Comparison of ENCODE assay signal across 10 mouse cellular contexts in genomic region chr11:58215049-58215430, GRCm38 (mm10). TPM values are rescaled to one million over a fixed set of nuclear protein-coding genes. Genes with fewer than 3 reads are reported as not detected.
A peak's percentile ranks its signal among the peaks of the same experiment; 100 is the strongest.
DNase-seq lines count a peak whose midpoint lies in the region; ATAC-seq and TF ChIP-seq lines count a peak whose summit lies in the region.
"Not testable (repeated sequence)": the region's sequence is repeated elsewhere in the genome, so short reads cannot be mapped to it uniquely, and the experiment has no call there.
"Had no signal": no experiment of that assay in that cellular context is flagged by ENCODE, and none has a peak within 500 bp of the region (broad histone marks: within the 10 kb centered on the region; RNA-seq: fewer than 3 reads in every experiment).

No protein-coding gene starts in this region.

- H3K9ac ChIP-seq in embryonic facial prominence, embryonic 13.5 days = 0 out of 2 replicates have a peak overlapping the region, but pooled peaks have one; percentile 21
- not testable (repeated sequence) for H3K9ac ChIP-seq in heart, embryonic 11.5 days (ENCODE audit: low read depth, low read length); hindbrain, embryonic 16.5 days (ENCODE audit: low read depth, low read length)
- peak overlapping the region; percentile 65; the same call in 1 of the 2 replicates for H3K9ac ChIP-seq in kidney, postnatal 0 days (ENCODE audit: low read depth, low read length)
- H3K9ac ChIP-seq in liver, embryonic 12.5 days = peak overlapping the region; percentile 82
- peak overlapping the region; percentile 65; the same call in 1 of the 2 replicates for H3K9ac ChIP-seq in lung, postnatal 0 days (replicated peaks; ENCODE audit: low read depth)

- TF ChIP-seq EP300 in lung, postnatal 0 days (IDR thresholded peaks at IDR 0.05) = not testable (repeated sequence)

- H3K4me3 ChIP-seq in embryonic facial prominence, embryonic 13.5 days = peak overlapping the region; percentile 44; the same call in 1 of the 2 replicates
- peak overlapping the region; percentile 56 for H3K4me3 ChIP-seq in heart, embryonic 11.5 days (ENCODE audit: low read depth, low read length)
- H3K4me3 ChIP-seq in hindbrain, embryonic 16.5 days (ENCODE audit: low read length) = not testable (repeated sequence)
- H3K4me3 ChIP-seq in kidney, postnatal 0 days (replicated peaks; ENCODE audit: low read depth, low read length) = peak overlapping the region; percentile 53
- H3K4me3 ChIP-seq in liver, embryonic 12.5 days = peak overlapping the region; percentile 75
- H3K4me3 ChIP-seq in lung, postnatal 0 days (ENCODE audit: low read depth, low read length) = peak overlapping the region; percentile 61

- H3K27ac ChIP-seq in embryonic facial prominence, embryonic 13.5 days; heart, embryonic 11.5 days (ENCODE audit: low read depth, low read length); hindbrain, embryonic 16.5 days (ENCODE audit: low read depth, low read length); lung, postnatal 0 days (ENCODE audit: low read length): not testable (repeated sequence)
- H3K27ac ChIP-seq in kidney, postnatal 0 days = peak overlapping the region; percentile 70; the same call in 1 of the 2 replicates
- peak overlapping the region; percentile 88 for H3K27ac ChIP-seq in liver, embryonic 12.5 days

- H3K4me1 ChIP-seq in embryonic facial prominence, embryonic 13.5 days; hindbrain, embryonic 16.5 days (ENCODE audit: control insufficient read depth, insufficient read depth, low read depth, low read length); kidney, postnatal 0 days (replicated peaks; ENCODE audit: insufficient read depth, low read length); lung, postnatal 0 days (ENCODE audit: insufficient read depth, low read depth, low read length): not testable (repeated sequence)
- H3K4me1 ChIP-seq in heart, embryonic 11.5 days (ENCODE audit: control insufficient read depth, insufficient read depth, low read length) = peaks cover 12% of the 10 kb centered on the region
- H3K4me1 ChIP-seq in liver, embryonic 12.5 days = peaks cover 75% of the 10 kb centered on the region

- peak; percentile 2 for ATAC-seq in CD4-positive, CD25-positive, alpha-beta regulatory T cell, adult 4 months
- ATAC-seq in embryonic facial prominence, embryonic 13.5 days (ENCODE audit: insufficient number of reproducible peaks, insufficient read depth, low FRiP score, low TSS enrichment, low read depth); heart, embryonic 11.5 days (replicated peaks; ENCODE audit: insufficient number of reproducible peaks, low FRiP score, low TSS enrichment); hindbrain, embryonic 16.5 days; kidney, postnatal 0 days (replicated peaks; ENCODE audit: low FRiP score, low read depth); liver, embryonic 12.5 days: not testable (repeated sequence)
- ATAC-seq in lung, postnatal 0 days = peak; percentile 29

- peak overlapping the region; percentile 59 for H3K4me2 ChIP-seq in embryonic facial prominence, embryonic 13.5 days
- peak overlapping the region; percentile 67 for H3K4me2 ChIP-seq in heart, embryonic 11.5 days
- H3K4me2 ChIP-seq in hindbrain, embryonic 16.5 days (ENCODE audit: low read length) = peak overlapping the region; percentile 21
- peak overlapping the region; percentile 80 for H3K4me2 ChIP-seq in kidney, postnatal 0 days (ENCODE audit: low read length)
- H3K4me2 ChIP-seq in liver, embryonic 12.5 days = peak overlapping the region; percentile 81
- peak overlapping the region; percentile 61 for H3K4me2 ChIP-seq in lung, postnatal 0 days (replicated peaks; ENCODE audit: low read depth, low read length)

- H3K27me3 ChIP-seq in embryonic facial prominence, embryonic 13.5 days; heart, embryonic 11.5 days (ENCODE audit: control insufficient read depth, insufficient read depth, low read length); hindbrain, embryonic 16.5 days (replicated peaks; ENCODE audit: control insufficient read depth, insufficient read depth, low read length); kidney, postnatal 0 days (ENCODE audit: insufficient read depth, low read length); liver, embryonic 12.5 days (replicated peaks); lung, postnatal 0 days (replicated peaks; ENCODE audit: insufficient read depth, low read length): not testable (repeated sequence)

- TF ChIP-seq CTCF in kidney, postnatal 0 days (IDR thresholded peaks at IDR 0.05; ENCODE audit: low read depth); lung, postnatal 0 days (IDR thresholded peaks at IDR 0.05): not testable (repeated sequence)

- H3K9me3 ChIP-seq in embryonic facial prominence, embryonic 13.5 days; heart, embryonic 11.5 days (replicated peaks; ENCODE audit: control insufficient read depth, low read length); hindbrain, embryonic 16.5 days (ENCODE audit: control insufficient read depth, low read length); kidney, postnatal 0 days (replicated peaks; ENCODE audit: low read length); liver, embryonic 12.5 days (replicated peaks); lung, postnatal 0 days (ENCODE audit: low read length): not testable (repeated sequence)

- not testable (repeated sequence) for H3K36me3 ChIP-seq in embryonic facial prominence, embryonic 13.5 days; heart, embryonic 11.5 days (ENCODE audit: control insufficient read depth, insufficient read depth, low read length); hindbrain, embryonic 16.5 days (ENCODE audit: control insufficient read depth, insufficient read depth, low read length); kidney, postnatal 0 days (ENCODE audit: insufficient read depth, low read length); liver, embryonic 12.5 days; lung, postnatal 0 days (ENCODE audit: insufficient read depth, low read length)

- 27% methylated on average over 2 of the region's 3 CpGs for WGBS in embryonic facial prominence, embryonic 13.5 days
- 9% methylated on average over 2 of the region's 3 CpGs for WGBS in heart, embryonic 11.5 days (ENCODE audit: insufficient replicate concordance)
- WGBS in hindbrain, embryonic 16.5 days = 58% methylated on average over 1 of the region's 3 CpGs
- WGBS in kidney, postnatal 0 days = 16% methylated on average over 2 of the region's 3 CpGs
- WGBS in liver, embryonic 12.5 days (ENCODE audit: insufficient replicate concordance) = 9% methylated on average over 2 of the region's 3 CpGs
- WGBS in lung, postnatal 0 days = 7% methylated on average over 2 of the region's 3 CpGs

- DNase-seq in kidney, postnatal 0 days (ENCODE audit: low spot score); lung, postnatal 0 days (ENCODE audit: low spot score): not testable (repeated sequence)
- peak; percentile 11 for DNase-seq in ovary, postnatal 36 days (ENCODE audit: low spot score)

RNA-seq across cellular contexts. Expression of gene Irgm2, which starts 15.6 kb away (rescaled TPM):
- polyA plus RNA-seq in CD4-positive, CD25-positive, alpha-beta regulatory T cell, adult 4 months (2017; shearing (Covaris generic)) = 10 to 100 TPM; 51.0 to 68.1 TPM
- polyA plus RNA-seq in embryonic facial prominence, embryonic 13.5 days (2015; fragmentation: Nextera tagmentation; extraction: Ambion mirVana) = 1.5 and 1.8 TPM in 2 replicates
- 1.4 and 1.6 TPM in 2 replicates for polyA plus RNA-seq in heart, embryonic 11.5 days (2014; fragmentation: Nextera tagmentation; extraction: Ambion mirVana)
- 1.5 and 1.7 TPM in 2 replicates for polyA plus RNA-seq in hindbrain, embryonic 16.5 days (2015; fragmentation: Nextera tagmentation; extraction: Ambion mirVana)
- 4.5 and 4.9 TPM in 2 replicates for polyA plus RNA-seq in kidney, postnatal 0 days (2015; fragmentation: Nextera tagmentation; extraction: Ambion mirVana)
- polyA plus RNA-seq in liver, embryonic 12.5 days (2016; fragmentation: Nextera tagmentation; extraction: Ambion mirVana) = 2.9 and 3.0 TPM in 2 replicates
- 6.9 TPM in 2 replicates for polyA plus RNA-seq in lung, postnatal 0 days (2015; fragmentation: Nextera tagmentation; extraction: Ambion mirVana)

RNA-seq across cellular contexts. Expression of gene Igtp, which starts 15.7 kb away (rescaled TPM):
- polyA plus RNA-seq in CD4-positive, CD25-positive, alpha-beta regulatory T cell, adult 4 months (2017; shearing (Covaris generic)) = 100 to 1,000 TPM; 433 to 495 TPM
- 3.1 and 3.4 TPM in 2 replicates for polyA plus RNA-seq in embryonic facial prominence, embryonic 13.5 days (2015; fragmentation: Nextera tagmentation; extraction: Ambion mirVana)
- 4.1 and 5.3 TPM in 2 replicates for polyA plus RNA-seq in heart, embryonic 11.5 days (2014; fragmentation: Nextera tagmentation; extraction: Ambion mirVana)
- 2.3 and 2.4 TPM in 2 replicates for polyA plus RNA-seq in hindbrain, embryonic 16.5 days (2015; fragmentation: Nextera tagmentation; extraction: Ambion mirVana)
- polyA plus RNA-seq in kidney, postnatal 0 days (2015; fragmentation: Nextera tagmentation; extraction: Ambion mirVana) = 7.7 and 8.0 TPM in 2 replicates
- polyA plus RNA-seq in liver, embryonic 12.5 days (2016; fragmentation: Nextera tagmentation; extraction: Ambion mirVana) = 6.3 and 6.4 TPM in 2 replicates
- polyA plus RNA-seq in lung, postnatal 0 days (2015; fragmentation: Nextera tagmentation; extraction: Ambion mirVana) = 9.2 and 9.7 TPM in 2 replicates

RNA-seq across cellular contexts. Expression of gene Mrpl22, which starts 43.6 kb away (rescaled TPM):
- polyA plus RNA-seq in CD4-positive, CD25-positive, alpha-beta regulatory T cell, adult 4 months (2017; shearing (Covaris generic)) = 10 to 100 TPM; 66.8 to 74.2 TPM
- polyA plus RNA-seq in embryonic facial prominence, embryonic 13.5 days (2015; fragmentation: Nextera tagmentation; extraction: Ambion mirVana) = 135 and 138 TPM in 2 replicates
- polyA plus RNA-seq in heart, embryonic 11.5 days (2014; fragmentation: Nextera tagmentation; extraction: Ambion mirVana) = 106 and 109 TPM in 2 replicates
- 90.2 and 92.1 TPM in 2 replicates for polyA plus RNA-seq in hindbrain, embryonic 16.5 days (2015; fragmentation: Nextera tagmentation; extraction: Ambion mirVana)
- polyA plus RNA-seq in kidney, postnatal 0 days (2015; fragmentation: Nextera tagmentation; extraction: Ambion mirVana) = 139 and 146 TPM in 2 replicates
- polyA plus RNA-seq in liver, embryonic 12.5 days (2016; fragmentation: Nextera tagmentation; extraction: Ambion mirVana) = 129 and 137 TPM in 2 replicates
- polyA plus RNA-seq in lung, postnatal 0 days (2015; fragmentation: Nextera tagmentation; extraction: Ambion mirVana) = 75.1 and 81.7 TPM in 2 replicates

RNA-seq across cellular contexts. Expression of gene Gemin5, which starts 46.7 kb away (rescaled TPM):
- polyA plus RNA-seq in CD4-positive, CD25-positive, alpha-beta regulatory T cell, adult 4 months (2017; shearing (Covaris generic)) = 1 to 10 TPM; 6.5 to 7.8 TPM
- polyA plus RNA-seq in embryonic facial prominence, embryonic 13.5 days (2015; fragmentation: Nextera tagmentation; extraction: Ambion mirVana) = 25.0 and 26.1 TPM in 2 replicates
- polyA plus RNA-seq in heart, embryonic 11.5 days (2014; fragmentation: Nextera tagmentation; extraction: Ambion mirVana) = 15.3 TPM in 2 replicates
- polyA plus RNA-seq in hindbrain, embryonic 16.5 days (2015; fragmentation: Nextera tagmentation; extraction: Ambion mirVana) = 12.5 and 13.4 TPM in 2 replicates
- polyA plus RNA-seq in kidney, postnatal 0 days (2015; fragmentation: Nextera tagmentation; extraction: Ambion mirVana) = 10.8 and 11.6 TPM in 2 replicates
- polyA plus RNA-seq in liver, embryonic 12.5 days (2016; fragmentation: Nextera tagmentation; extraction: Ambion mirVana) = 25.4 and 26.0 TPM in 2 replicates
- 4.3 and 6.2 TPM in 2 replicates for polyA plus RNA-seq in lung, postnatal 0 days (2015; fragmentation: Nextera tagmentation; extraction: Ambion mirVana)

RNA-seq across cellular contexts. Expression of gene 4930438A08Rik, which starts 59.6 kb away (rescaled TPM):
- polyA plus RNA-seq in CD4-positive, CD25-positive, alpha-beta regulatory T cell, adult 4 months (2017; shearing (Covaris generic)) = not detected
- polyA plus RNA-seq in embryonic facial prominence, embryonic 13.5 days (2015; fragmentation: Nextera tagmentation; extraction: Ambion mirVana) = not detected in 2 replicates
- polyA plus RNA-seq in heart, embryonic 11.5 days (2014; fragmentation: Nextera tagmentation; extraction: Ambion mirVana) = not detected in 2 replicates
- 0.11 TPM in 1 of 2 replicates, not detected in the other for polyA plus RNA-seq in hindbrain, embryonic 16.5 days (2015; fragmentation: Nextera tagmentation; extraction: Ambion mirVana)
- polyA plus RNA-seq in kidney, postnatal 0 days (2015; fragmentation: Nextera tagmentation; extraction: Ambion mirVana) = 0.07 TPM in 1 of 2 replicates, not detected in the other
- 0.14 and 0.43 TPM in 2 replicates for polyA plus RNA-seq in liver, embryonic 12.5 days (2016; fragmentation: Nextera tagmentation; extraction: Ambion mirVana)
- polyA plus RNA-seq in lung, postnatal 0 days (2015; fragmentation: Nextera tagmentation; extraction: Ambion mirVana) = 0.16 and 0.17 TPM in 2 replicates
- polyA plus RNA-seq: forebrain, embryonic 10.5 days; midbrain, embryonic 11.5 days had no signal

Comparison
In these comparisons a context has a peak if more than half of its experiments do, and no peak if none do; other contexts are left out.
1. H3K4me2 ChIP-seq: peak in every context shown above with its lines; median percentile 81 in liver, embryonic 12.5 days; 80 in kidney, postnatal 0 days; 67 in heart, embryonic 11.5 days; 61 in lung, postnatal 0 days; 59 in embryonic facial prominence, embryonic 13.5 days; 21 in hindbrain, embryonic 16.5 days.
2. RNA of gene Igtp, which starts 15.7 kb away (polyA plus RNA-seq): 433 to 495 TPM in CD4-positive, CD25-positive, alpha-beta regulatory T cell, adult 4 months; 9.2 to 9.7 TPM in lung, postnatal 0 days, 7.7 to 8.0 TPM in kidney, postnatal 0 days, 6.3 to 6.4 TPM in liver, embryonic 12.5 days, 4.1 to 5.3 TPM in heart, embryonic 11.5 days, 3.1 to 3.4 TPM in embryonic facial prominence, embryonic 13.5 days and 2.3 to 2.4 TPM in hindbrain, embryonic 16.5 days; every median in the first group is over 10 times any median in the second.